Mouse (Mus musculus): ENCODE results near the gene Mef2a.
"Not testable (repeated sequence)": the region's sequence is repeated elsewhere in the genome, so short reads cannot be mapped to it uniquely, and the experiment has no call there.

Mef2a gene

GRCm38 (mm10) chr7:67369645-67370044 is 3.0 kb downstream of the Mef2a start:
- no peak for DNase-seq (ENCODE audit: low spot score)

DNA sequence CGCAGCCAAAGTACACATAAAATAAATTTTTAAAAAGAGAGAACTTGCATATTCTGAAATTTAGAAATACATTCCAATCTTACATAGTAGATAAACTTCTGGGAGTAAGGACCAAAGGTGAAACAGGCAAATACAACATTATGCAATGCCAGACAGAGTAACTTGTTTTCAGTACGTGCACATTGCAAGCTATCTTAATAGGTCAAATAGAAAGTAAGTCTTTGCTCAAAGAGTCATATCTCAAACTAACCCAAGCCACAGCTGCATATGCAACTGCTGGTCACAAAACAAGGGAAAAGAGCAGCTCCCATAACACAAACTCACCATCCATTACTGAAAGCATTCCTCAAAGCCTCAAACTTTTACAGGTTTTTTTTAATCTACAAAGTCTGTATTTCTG is 4.3 kb downstream of the Mef2a start:
- no peak for DNase-seq (ENCODE audit: low spot score)

GRCm38 (mm10) chr7:67360588-67360987 is 12.1 kb downstream of the Mef2a start:
- DNase-seq (ENCODE audit: low spot score): no peak

DNA sequence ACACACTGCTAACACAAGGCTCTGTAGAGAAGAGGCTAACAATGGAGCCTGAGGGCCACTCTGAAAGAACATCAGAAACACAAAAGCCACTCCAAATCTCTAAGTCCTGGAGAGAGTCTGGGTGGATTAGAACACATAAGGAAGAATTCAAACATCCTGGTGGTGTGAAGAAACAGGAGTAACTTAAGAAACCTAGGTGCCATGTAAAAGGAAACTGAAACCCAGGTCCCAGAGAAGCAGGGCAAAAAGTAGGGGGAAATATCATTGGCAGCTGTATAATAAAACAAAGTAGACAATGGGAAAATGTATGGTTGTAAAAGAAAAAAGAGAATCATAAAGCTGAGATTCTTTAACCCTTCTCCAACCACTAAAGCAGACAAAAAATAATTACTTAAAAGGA is 12.8 kb downstream of the Mef2a start:
- no peak for DNase-seq (ENCODE audit: low spot score)

DNA sequence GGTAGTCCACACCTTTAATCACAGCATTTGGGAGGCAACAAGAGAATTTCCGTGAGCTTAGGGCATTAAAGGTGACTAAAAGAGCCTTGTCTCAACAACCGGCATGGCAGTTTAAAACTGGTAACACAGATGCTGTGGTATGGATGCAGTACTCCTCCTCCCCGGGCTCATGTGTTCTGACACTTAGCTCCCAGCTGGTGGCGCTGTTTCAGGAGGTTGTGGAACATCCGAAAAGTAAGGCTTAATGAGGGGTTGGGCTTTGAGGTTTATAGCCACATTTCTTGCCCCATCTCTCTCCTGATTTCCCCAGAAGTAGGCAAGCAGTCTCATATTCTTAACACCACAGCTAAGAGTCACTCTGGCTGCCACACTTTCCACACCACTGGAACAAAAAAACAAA is 16.8 kb downstream of the Mef2a start:
- no peak for DNase-seq (ENCODE audit: low spot score)

DNA sequence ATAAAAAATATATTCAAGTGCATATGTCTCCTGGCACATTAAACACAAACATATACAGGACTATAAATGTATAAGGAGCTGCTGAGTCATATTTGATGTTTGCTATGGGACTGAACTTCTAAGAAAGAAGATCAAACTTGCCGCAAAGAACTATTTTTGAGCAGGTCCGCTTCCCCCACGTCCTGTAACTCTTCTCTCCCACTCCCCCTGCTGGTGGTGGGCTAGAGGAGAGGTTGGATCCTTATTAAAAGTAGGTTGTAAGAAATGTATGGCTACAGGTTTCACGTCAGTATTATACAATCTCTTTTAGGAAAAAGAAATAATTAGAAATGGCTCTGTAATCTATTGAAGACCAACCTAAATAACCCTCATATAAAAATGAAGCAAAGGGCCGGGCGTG is 19.0 kb downstream of the Mef2a start:
- DNase-seq (ENCODE audit: low spot score): no peak

- no peak for DNase-seq (ENCODE audit: low spot score)
Observed at GRCm38 (mm10) chr7:67352989-67353388, 19.7 kb downstream of the Mef2a start.

DNA sequence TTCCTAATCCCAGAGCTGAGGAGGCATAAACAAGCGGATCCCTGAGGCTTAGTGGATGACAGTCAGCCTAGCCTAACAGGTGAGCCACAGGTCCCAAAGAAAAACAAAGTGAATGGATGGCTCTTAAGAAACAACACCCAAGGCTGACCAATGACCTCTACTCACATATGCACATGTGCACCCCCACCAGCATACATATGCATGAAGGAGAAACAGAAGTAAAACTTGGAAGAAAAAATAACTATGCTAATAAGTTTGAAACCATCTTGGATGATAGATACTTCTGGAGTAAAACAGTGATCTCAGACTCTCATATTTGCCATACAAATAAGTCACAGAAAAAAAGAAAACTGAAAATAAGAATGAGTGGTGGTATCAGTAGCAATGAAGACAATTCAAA is 28.2 kb downstream of the Mef2a start:
- no peak for DNase-seq (ENCODE audit: low spot score)

GRCm38 (mm10) chr7:67342067-67342625 is 30.5 kb downstream of the Mef2a start:
- no peak for DNase-seq (ENCODE audit: low spot score)

DNA sequence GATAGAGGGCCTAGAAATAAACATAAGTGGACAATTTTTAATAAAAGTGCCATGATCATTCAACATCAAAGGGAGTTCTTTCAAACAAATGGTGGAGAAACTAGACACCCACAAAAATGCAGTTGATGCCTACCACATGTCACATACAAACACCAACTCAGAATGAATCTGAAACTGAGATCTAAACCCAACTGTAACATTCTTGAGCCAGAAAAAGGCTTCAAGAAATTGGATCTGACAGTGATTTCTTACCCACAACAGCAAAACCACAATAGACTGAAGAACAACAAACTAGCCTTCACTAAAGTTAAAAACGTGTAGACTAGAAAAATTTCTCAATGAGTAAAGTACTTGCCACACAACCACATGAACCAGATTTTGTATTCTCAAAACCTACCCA is 52.3 kb downstream of the Mef2a start:
- no peak for DNase-seq (ENCODE audit: low spot score)

- no peak for DNase-seq (ENCODE audit: low spot score)
Observed at GRCm38 (mm10) chr7:67318697-67319096, 54.0 kb downstream of the Mef2a start.

- DNase-seq (ENCODE audit: low spot score): no peak
Observed at GRCm38 (mm10) chr7:67313200-67313599, 59.5 kb downstream of the Mef2a start.

DNA sequence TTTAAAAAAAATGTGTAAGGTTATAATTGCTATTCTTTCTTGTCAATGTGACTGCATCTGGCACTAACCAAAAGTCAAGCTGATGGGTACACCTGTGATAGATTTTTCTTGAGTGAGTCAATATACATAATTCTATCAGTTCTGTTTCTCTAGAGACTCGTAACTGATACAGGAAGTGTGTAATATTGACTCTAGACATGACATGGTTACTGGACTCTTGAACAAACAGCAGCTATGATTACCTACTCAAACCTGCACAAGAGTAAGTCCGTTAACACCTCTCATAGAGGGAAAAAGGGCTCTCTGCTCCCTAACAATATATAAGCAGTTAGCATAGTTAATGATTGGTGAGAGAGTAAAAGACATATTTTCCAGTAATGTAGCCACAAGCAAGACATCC is 62.5 kb downstream of the Mef2a start:
- no peak for DNase-seq (ENCODE audit: low spot score)

DNA sequence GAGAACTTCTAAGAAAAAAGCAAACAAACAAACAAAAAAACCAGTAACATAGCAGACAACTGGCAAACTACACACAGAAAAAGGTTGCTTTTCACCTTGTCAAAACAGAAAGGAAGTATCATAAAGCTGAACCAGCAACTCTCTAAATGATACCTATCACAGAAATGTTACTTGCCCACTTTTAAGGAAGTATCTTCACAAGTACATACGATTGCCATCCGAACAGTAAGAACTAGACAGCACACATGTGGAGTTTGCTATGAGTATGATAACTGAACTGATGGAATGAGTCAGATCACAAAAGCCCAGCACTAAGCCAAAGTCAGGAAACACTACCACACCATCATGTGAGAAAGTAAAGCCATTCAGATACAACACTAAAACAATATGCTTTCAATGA is 64.6 kb downstream of the Mef2a start:
- DNase-seq (ENCODE audit: low spot score): no peak

GRCm38 (mm10) chr7:67307078-67307477 is 65.6 kb downstream of the Mef2a start:
- DNase-seq (ENCODE audit: low spot score): no peak

- DNase-seq (ENCODE audit: low spot score): no peak
Observed at GRCm38 (mm10) chr7:67304937-67305336, 67.7 kb downstream of the Mef2a start.

DNA sequence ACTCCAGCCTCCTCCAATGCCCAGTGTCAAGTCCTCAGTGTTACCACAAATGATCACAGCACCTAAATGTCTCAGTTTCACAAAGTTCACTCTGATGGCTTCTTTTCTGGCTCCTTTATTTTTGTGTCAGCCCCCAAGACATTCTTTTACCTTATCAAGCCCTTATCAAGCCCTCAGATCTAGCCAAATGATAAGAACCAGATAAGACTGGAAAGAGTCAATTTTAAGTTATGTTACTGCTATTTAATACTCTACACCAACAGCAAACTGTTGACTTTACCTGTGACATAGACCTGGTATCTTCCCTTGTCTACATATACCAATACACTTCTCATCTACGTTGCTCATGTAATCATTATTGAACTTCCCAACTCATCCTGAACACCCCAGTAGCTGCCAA is 76.2 kb downstream of the Mef2a start:
- DNase-seq (ENCODE audit: low spot score): no peak

GRCm38 (mm10) chr7:67291356-67291755 is 81.3 kb downstream of the Mef2a start:
- DNase-seq (ENCODE audit: low spot score): no peak

DNA sequence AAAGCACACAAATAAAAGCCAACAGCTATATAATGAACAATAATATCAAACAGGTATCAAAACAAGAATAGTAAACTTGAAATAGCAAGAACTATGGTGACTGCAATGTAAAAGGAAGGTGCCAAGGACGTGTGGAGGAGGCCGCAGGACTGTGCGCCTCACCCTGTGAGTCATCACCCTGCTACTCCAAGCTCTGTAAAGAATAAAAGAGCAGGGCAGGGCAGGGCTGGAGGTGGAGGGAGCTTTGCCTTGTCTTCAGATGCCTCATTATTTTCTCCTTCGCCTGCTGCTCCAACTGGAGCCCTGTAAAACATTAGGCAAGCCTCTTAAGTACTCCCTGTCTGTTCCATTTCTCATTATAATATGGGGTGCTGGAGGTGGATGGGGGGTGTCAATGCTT is 85.2 kb downstream of the Mef2a start:
- DNase-seq (ENCODE audit: low spot score): no peak

GRCm38 (mm10) chr7:67283581-67283980 is 89.1 kb downstream of the Mef2a start:
- DNase-seq (ENCODE audit: low spot score): no peak

GRCm38 (mm10) chr7:67270447-67270846 is 102.2 kb downstream of the Mef2a start:
- not testable (repeated sequence) for DNase-seq (ENCODE audit: low spot score)

DNA sequence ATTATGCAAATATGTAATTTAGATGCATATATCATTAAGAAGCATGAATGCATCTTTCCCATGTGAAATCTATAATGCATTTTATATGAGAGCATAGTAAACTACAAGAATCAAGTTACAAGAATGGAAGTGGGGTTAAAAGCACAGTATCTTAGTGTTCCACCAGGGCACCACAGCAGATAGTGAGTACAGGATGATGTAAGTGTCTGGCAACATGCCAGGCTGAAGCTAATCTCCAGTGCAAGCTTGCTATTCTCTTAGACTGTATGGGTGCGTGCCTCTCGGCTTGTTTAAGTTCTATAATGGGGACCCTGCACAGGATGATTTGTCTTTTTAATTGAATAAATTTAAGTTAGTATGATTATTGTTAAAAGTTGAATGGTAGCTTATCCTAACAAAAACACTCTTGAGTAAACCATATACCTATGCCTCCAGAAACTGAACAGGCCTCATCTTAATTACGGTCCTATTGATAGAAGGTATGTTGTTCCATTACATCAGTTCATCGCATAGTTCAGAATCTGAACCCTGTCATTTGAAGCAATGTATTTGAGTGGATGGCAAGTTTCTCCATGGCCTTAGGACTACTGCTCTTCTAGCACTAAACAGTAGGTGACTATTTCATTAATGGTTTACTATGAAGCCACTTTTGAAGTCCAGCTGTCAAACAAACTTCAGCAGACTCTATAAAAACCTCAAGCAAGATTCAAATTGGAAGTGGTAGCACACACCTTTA is 112.7 kb downstream of the Mef2a start:
- peak; percentile 70 for DNase-seq (ENCODE audit: low spot score)

- DNase-seq (ENCODE audit: low spot score): no peak
Observed at GRCm38 (mm10) chr7:67246067-67246466, 126.6 kb downstream of the Mef2a start.

DNA sequence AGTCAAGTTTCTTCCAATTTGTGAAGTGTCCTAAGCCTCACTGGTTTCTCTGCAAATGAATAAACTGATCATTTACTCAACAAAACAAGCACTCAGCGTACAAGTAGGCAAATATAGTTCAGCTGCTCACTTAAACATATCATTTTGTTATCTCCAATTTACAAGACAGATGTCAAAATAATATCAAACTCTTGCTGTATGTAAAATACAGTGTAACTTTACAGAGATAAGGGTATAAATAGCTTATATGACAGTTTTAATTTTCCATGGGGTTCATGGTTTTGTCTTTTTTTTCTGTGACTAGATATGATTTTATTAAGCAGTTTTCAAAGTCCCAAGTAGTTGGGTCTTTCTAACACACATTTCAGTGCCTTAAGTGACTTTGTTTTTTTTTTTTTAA is 127.4 kb downstream of the Mef2a start:
- DNase-seq (ENCODE audit: low spot score): no peak

All from layer of hippocampus, adult 11-12 months (tissue).